Mouse (Mus musculus): ENCODE data around the gene Nanos1.

- no peak for TF ChIP-seq CTCF (conservative IDR thresholded peaks at IDR 0.05; ENCODE audit: insufficient read depth, insufficient read length, low read depth, low read length)
- no peak for TF ChIP-seq POLR2A (IDR thresholded peaks at IDR 0.05; ENCODE audit: low read depth, low read length)
Measured at GRCm38 (mm10) chr19:60795244-60795643, 39.5 kb downstream of the Nanos1 start.
